Mouse (Mus musculus): Measurements from ENCODE around the gene Slc25a1. TPM values are rescaled to one million over a fixed set of nuclear protein-coding genes. Genes with fewer than 3 reads are reported as not detected.
"Not testable (repeated sequence)": the region's sequence is repeated elsewhere in the genome, so short reads cannot be mapped to it uniquely, and the experiment has no call there.

The Slc25a1 gene
- 53.5 and 59.4 TPM in 2 replicates for polyA plus RNA-seq (2012; ENCODE audit: insufficient read depth, insufficient read length, missing spikeins)

- TF ChIP-seq POLR2A (IDR thresholded peaks at IDR 0.05; ENCODE audit: borderline replicate concordance, low read depth, low read length) (no peak), CTCF (IDR thresholded peaks at IDR 0.05; ENCODE audit: low read depth, low read length) (no peak)
- Histone ChIP-seq H3K4me3 (ENCODE audit: insufficient read depth, low read length) (peak within 1 kb of the TSS; percentile 74), H3K4me1 (ENCODE audit: control insufficient read depth, insufficient read depth, low read length) (peaks cover 8% of the 10 kb centered on the region), H3K27ac (ENCODE audit: insufficient read depth, low read depth, low read length) (peak within 1 kb of the TSS; percentile 81)
Measured at GRCm38 (mm10) chr16:17928087-17928580, at the start of gene Slc25a1. TSS of gene Slc25a1 (minus strand) at chr16:17928219.

DNA sequence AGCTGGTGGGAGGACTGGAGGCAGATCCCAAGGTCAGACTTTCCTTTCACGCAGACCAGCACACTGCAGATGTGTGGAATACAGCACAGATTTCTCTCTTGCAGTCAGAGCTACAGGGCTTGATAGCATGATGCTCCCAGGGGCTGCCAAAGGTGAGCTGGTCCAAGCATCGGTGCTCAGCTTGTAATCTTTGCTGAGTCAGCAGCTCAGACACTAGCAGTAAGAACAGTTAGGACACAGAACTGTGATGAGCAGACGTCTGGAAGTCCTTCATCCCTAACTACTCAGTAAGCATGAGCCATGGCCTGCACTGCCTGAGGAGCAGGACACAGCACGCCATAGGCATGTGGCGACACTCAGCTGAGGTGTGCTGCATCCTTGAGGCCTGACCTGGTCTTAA is 43.8 kb upstream of the Slc25a1 start:
- H3K27ac ChIP-seq (ENCODE audit: insufficient read depth, low read depth, low read length): no peak overlapping the region
- no peak for TF ChIP-seq POLR2A (IDR thresholded peaks at IDR 0.05; ENCODE audit: borderline replicate concordance, low read depth, low read length)
- no peaks in the 10 kb centered on the region for H3K4me1 ChIP-seq (ENCODE audit: control insufficient read depth, insufficient read depth, low read length)
- no peak overlapping the region for H3K4me3 ChIP-seq (ENCODE audit: insufficient read depth, low read length)

DNA sequence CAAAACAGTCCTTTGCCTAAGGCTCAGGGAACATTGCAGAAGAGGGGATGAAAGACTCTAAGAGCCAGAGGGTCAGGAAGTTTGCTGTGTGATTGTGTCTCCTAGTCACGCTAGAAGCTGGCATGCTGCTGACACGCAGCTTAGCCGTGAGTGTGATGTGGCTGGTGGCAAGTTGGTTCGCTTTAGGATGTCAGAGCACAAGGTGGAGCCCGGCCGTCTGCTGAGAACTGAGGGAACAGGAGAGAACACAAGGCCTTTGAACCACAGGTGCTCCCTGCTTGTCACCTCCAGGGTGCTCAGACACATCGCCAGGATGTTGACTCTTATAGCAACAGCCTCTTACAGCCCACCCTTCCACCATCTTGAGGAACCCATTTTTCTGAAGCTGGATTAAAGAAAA is 34.1 kb upstream of the Slc25a1 start:
- TF ChIP-seq POLR2A (IDR thresholded peaks at IDR 0.05; ENCODE audit: borderline replicate concordance, low read depth, low read length): no peak
- no peak for TF ChIP-seq CTCF (IDR thresholded peaks at IDR 0.05; ENCODE audit: low read depth, low read length)
- H3K27ac ChIP-seq (ENCODE audit: insufficient read depth, low read depth, low read length): no peak overlapping the region
- no peak overlapping the region for H3K4me3 ChIP-seq (ENCODE audit: insufficient read depth, low read length)
- no peaks in the 10 kb centered on the region for H3K4me1 ChIP-seq (ENCODE audit: control insufficient read depth, insufficient read depth, low read length)

DNA sequence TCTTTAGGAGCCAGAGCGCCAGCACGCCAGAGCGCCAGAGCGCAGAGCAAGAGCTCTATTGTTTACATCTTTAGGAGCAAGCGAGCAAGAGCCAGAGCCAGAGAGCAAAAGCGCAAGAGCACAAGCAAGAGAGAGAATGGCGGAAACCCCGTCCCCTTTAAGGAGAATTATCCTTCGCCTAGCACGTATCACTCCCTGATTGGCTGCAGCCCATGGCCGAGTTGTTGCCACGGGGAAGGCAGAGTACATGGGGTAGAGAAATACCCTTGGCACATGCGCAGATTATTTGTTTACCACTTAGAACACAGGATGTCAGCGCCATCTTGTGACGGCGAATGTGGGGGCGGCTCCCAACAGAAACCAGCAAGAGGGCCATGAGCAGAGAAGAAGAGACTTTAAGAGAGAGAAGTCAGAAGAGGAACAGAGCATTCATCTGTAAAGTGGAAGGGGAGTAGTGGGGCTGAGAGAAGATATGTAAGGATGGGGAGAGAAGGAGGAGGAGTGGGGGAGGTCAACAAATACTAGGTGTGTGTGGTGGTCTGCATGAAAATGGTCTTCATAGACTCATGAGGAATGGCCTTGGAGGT is 28.1 kb upstream of the Slc25a1 start:
- H3K4me3 ChIP-seq (ENCODE audit: insufficient read depth, low read length); H3K4me1 ChIP-seq (ENCODE audit: control insufficient read depth, insufficient read depth, low read length); H3K27ac ChIP-seq (ENCODE audit: insufficient read depth, low read depth, low read length): not testable (repeated sequence)

- Histone ChIP-seq H3K27ac (ENCODE audit: insufficient read depth, low read depth, low read length) (no peak overlapping the region), H3K4me1 (ENCODE audit: control insufficient read depth, insufficient read depth, low read length) (no peaks in the 10 kb centered on the region), H3K4me3 (ENCODE audit: insufficient read depth, low read length) (no peak overlapping the region)
- no peak for TF ChIP-seq POLR2A (IDR thresholded peaks at IDR 0.05; ENCODE audit: borderline replicate concordance, low read depth, low read length)
- no peak for TF ChIP-seq CTCF (IDR thresholded peaks at IDR 0.05; ENCODE audit: low read depth, low read length)
Measured at GRCm38 (mm10) chr16:17951618-17952017, 23.6 kb upstream of the Slc25a1 start.

DNA sequence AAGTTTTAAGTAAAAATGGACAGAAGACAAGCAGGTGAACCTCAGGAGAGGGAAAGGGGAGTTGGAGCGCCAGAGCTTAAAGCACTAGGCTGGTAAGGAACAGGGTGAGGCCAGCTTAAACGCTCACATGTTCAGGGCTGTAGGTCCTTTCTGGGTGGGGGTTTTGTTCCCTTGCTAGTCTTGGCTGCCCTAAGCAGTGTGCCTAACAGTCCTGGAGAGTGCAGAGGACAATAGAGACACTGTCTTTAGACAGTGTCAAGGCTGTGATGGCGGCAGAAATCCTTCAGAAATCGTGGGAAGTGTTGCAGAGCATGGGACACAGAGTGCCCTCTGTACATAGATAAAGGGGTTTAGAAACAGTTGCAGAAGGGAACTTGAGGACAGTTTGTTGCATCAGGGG is 22.0 kb upstream of the Slc25a1 start:
- no peak overlapping the region for H3K27ac ChIP-seq (ENCODE audit: insufficient read depth, low read depth, low read length)
- no peak for TF ChIP-seq POLR2A (IDR thresholded peaks at IDR 0.05; ENCODE audit: borderline replicate concordance, low read depth, low read length)
- TF ChIP-seq CTCF (IDR thresholded peaks at IDR 0.05; ENCODE audit: low read depth, low read length): no peak

GRCm38 (mm10) chr16:17949421-17949877 is 21.4 kb upstream of the Slc25a1 start:
- TF ChIP-seq POLR2A (IDR thresholded peaks at IDR 0.05; ENCODE audit: borderline replicate concordance, low read depth, low read length) (no peak), CTCF (IDR thresholded peaks at IDR 0.05; ENCODE audit: low read depth, low read length) (no peak)
- no peak overlapping the region for H3K4me3 ChIP-seq (ENCODE audit: insufficient read depth, low read length)
- H3K27ac ChIP-seq (ENCODE audit: insufficient read depth, low read depth, low read length): no peak overlapping the region
- no peaks in the 10 kb centered on the region for H3K4me1 ChIP-seq (ENCODE audit: control insufficient read depth, insufficient read depth, low read length)

More for the DNA sequence above, 22.0 kb upstream of the Slc25a1 start:
- H3K4me1 ChIP-seq (ENCODE audit: control insufficient read depth, insufficient read depth, low read length): no peaks in the 10 kb centered on the region
- no peak overlapping the region for H3K4me3 ChIP-seq (ENCODE audit: insufficient read depth, low read length)

DNA sequence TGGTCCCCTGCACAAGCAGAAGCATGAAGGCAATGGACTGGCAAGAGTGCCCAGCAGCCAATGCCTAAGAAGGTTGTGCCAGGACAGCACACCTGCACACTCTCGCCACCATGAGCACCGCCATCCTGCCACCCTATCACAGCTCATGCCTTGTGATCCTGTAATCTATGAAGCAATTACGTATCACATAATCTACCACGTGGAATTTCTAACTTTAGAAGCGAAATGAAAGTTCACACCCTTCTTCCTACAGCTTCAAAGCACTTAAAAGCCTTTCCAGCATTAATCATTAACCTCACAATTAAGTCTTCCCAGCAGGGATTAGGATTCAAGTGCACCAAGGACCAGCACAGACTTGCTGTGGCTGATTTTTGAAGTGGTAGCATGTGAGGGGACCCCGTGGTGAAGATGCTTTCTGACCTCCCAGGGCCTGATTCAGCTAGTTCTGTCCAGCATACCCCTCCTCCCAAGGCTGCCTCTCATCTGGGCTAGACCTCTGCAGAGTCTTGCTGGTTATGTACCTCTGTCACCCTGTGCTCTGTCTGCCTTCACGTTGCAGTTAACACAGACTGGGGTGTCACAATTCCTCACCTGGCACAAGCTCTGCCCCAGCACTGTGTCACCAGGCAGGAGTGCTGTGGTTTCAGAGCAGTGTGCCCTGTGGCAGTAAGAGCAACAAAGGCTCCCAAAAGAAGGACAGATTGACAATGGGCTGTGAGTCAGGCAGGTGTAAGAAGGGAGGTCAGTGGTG is 17.2 kb upstream of the Slc25a1 start:
- Histone ChIP-seq H3K4me3 (ENCODE audit: insufficient read depth, low read length) (no peak overlapping the region), H3K27ac (ENCODE audit: insufficient read depth, low read depth, low read length) (no peak overlapping the region), H3K4me1 (ENCODE audit: control insufficient read depth, insufficient read depth, low read length) (no peaks in the 10 kb centered on the region)
- TF ChIP-seq POLR2A (IDR thresholded peaks at IDR 0.05; ENCODE audit: borderline replicate concordance, low read depth, low read length) (no peak), CTCF (IDR thresholded peaks at IDR 0.05; ENCODE audit: low read depth, low read length) (no peak)

DNA sequence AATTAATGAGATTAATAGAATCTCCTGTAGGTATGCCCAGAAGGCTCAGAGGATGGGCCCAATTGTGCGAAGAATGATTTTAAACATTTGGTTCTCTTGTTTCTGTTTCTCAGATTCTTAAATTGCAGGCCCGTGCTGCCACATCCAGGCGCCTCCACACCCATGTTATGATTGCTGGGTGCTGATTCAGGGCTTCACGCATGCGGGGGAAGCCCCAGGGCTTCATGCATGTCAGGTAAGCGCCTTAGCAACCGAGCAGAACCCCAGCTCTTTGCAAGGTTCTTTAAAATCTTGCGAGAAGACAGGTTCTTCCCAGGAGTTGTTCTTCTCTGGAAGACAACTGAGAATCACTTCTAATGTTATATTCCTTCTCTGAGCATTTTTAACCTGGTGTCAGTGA is 15.4 kb upstream of the Slc25a1 start:
- Histone ChIP-seq H3K4me1 (ENCODE audit: control insufficient read depth, insufficient read depth, low read length) (no peaks in the 10 kb centered on the region), H3K27ac (ENCODE audit: insufficient read depth, low read depth, low read length) (no peak overlapping the region), H3K4me3 (ENCODE audit: insufficient read depth, low read length) (no peak overlapping the region)
- TF ChIP-seq CTCF (IDR thresholded peaks at IDR 0.05; ENCODE audit: low read depth, low read length): no peak
- TF ChIP-seq POLR2A (IDR thresholded peaks at IDR 0.05; ENCODE audit: borderline replicate concordance, low read depth, low read length): no peak

DNA sequence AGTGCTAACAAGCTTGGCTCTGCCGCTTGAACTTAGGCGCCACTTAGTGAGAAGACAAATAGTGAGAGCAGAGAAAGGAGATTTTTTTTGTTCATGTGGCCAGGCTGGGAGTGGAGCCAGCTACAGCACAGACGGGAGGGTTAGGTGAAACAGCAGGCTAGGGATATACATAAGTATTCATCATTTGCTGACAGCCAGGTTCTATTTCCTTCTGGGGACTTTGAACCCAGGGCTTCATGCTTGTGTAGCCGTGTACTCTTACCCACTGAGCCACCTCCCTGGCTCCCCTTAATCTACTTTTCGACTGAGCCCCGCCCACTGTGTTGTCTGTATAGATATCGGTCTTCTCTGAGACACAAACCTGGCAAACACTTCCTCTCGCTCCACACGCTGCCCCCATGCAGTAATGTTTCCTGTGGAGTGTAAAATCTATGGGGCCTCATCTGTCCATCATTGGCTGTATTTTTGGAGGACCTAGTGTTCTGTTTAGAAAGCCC is 11.3 kb upstream of the Slc25a1 start:
- Histone ChIP-seq H3K4me3 (ENCODE audit: insufficient read depth, low read length) (no peak overlapping the region), H3K27ac (ENCODE audit: insufficient read depth, low read depth, low read length) (no peak overlapping the region)

More for the DNA sequence above, 11.3 kb upstream of the Slc25a1 start:
- peaks cover 8% of the 10 kb centered on the region for H3K4me1 ChIP-seq (ENCODE audit: control insufficient read depth, insufficient read depth, low read length)
- TF ChIP-seq CTCF (IDR thresholded peaks at IDR 0.05; ENCODE audit: low read depth, low read length) (no peak; the same call in 1 of the 2 replicates), POLR2A (IDR thresholded peaks at IDR 0.05; ENCODE audit: borderline replicate concordance, low read depth, low read length) (no peak)

Data from bone marrow macrophage, adult 2 months (primary cell).